Mouse (Mus musculus) intestine, postnatal 0 days (tissue): ENCODE measurements around the gene Tmbim1. TPM values are rescaled to one million over a fixed set of nuclear protein-coding genes. Genes with fewer than 3 reads are reported as not detected.
A peak's percentile ranks its signal among the peaks of the same experiment; 100 is the strongest.

Source experiments
- ATAC-seq: fragments of 200-750 bp; cut with Nextera tagmentation; 2 replicates; pipeline ENCODE4 v1.8.0; 2017; ENCODE audit warnings: mild to moderate bottlenecking, moderate TSS enrichment, moderate library complexity
- H3K27ac ChIP-seq: fragments of 300-500 bp; sonication (generic); 2 replicates; pipeline ENCODE4 v1.5.1; 2014; ENCODE audit warnings: mild to moderate bottlenecking, low read depth, low read length, moderate library complexity
- H3K27me3 ChIP-seq: fragments of 300-500 bp; sonication (generic); replicated peaks from 2 replicates; pipeline ENCODE4 v1.6.1; 2014; ENCODE audit warnings: low read length, mixed read lengths; ENCODE audit not compliant: control insufficient read depth, insufficient read depth
- H3K36me3 ChIP-seq: fragments of 300-500 bp; sonication (generic); 2 replicates; pipeline ENCODE4 v1.6.1; 2014; ENCODE audit warnings: mild to moderate bottlenecking, moderate library complexity; ENCODE audit not compliant: control insufficient read depth, insufficient read depth
- H3K4me1 ChIP-seq: fragments of 300-500 bp; sonication (generic); replicated peaks from 2 replicates; pipeline ENCODE4 v1.6.1; 2014; ENCODE audit warnings: antibody characterized with exemption, low read length, mixed read lengths; ENCODE audit not compliant: control insufficient read depth, insufficient read depth
- H3K4me2 ChIP-seq: fragments of 300-500 bp; sonication (generic); replicated peaks from 2 replicates; pipeline ENCODE4 v1.6.1; 2014; ENCODE audit warnings: low read depth, mild to moderate bottlenecking, moderate library complexity
- H3K4me3 ChIP-seq: fragments of 300-500 bp; sonication (generic); 2 replicates; pipeline ENCODE4 v1.5.1; 2014; ENCODE audit warnings: low read depth, low read length
- H3K9ac ChIP-seq: fragments of 300-500 bp; sonication (generic); 2 replicates; pipeline ENCODE4 v1.6.1; 2014; ENCODE audit warnings: mild to moderate bottlenecking, low read depth, low read length
- H3K9me3 ChIP-seq: fragments of 300-500 bp; sonication (generic); 2 replicates; pipeline ENCODE4 v1.6.1; 2016; ENCODE audit warnings: mixed run types; ENCODE audit not compliant: control insufficient read depth
- CTCF ChIP-seq: sonication (generic); IDR thresholded peaks from 2 replicates; pipeline ENCODE4 v1.5.1; 2016; ENCODE audit warnings: low read depth, mild to moderate bottlenecking, control low read depth, antibody characterized with exemption, moderate library complexity
- WGBS: fragments of 180-500 bp; shearing (Covaris S2); extraction: QIAGEN DNeasy Blood & Tissue Kit; methylation state at CpG from one replicate; pipeline ENCODE4 v1.1.7; 2014; 5-methylcytosine and 5-hydroxymethylcytosine counted together
- polyA plus RNA-seq: library from polyadenylated mRNA; unstranded; fragments of >200 nt; fragmentation: Nextera tagmentation; extraction: Ambion mirVana; gene quantifications from 2 replicates; pipeline ENCODE4 v1.2.1, GENCODE M21; 2015

The Tmbim1 gene
- polyA plus RNA-seq, 1 experiment from 2014 or later = 47.4 TPM

GRCm38 (mm10) chr1:74314796-74315195, 9.4 kb upstream of the Tmbim1 start:
- Histone ChIP-seq H3K9me3 (no peaks in the 10 kb centered on the region), H3K27me3 (no peaks in the 10 kb centered on the region), H3K4me1 (0 out of 2 replicates have a peak, but pooled peaks cover 2% of the 10 kb centered on the region), H3K9ac (no peak overlapping the region), H3K27ac (no peak overlapping the region), H3K36me3 (no peaks in the 10 kb centered on the region), H3K4me2 (no peak overlapping the region), H3K4me3 (no peak overlapping the region)
- WGBS = 82% methylated on average over 3 of the region's 3 CpGs
- no peak for ATAC-seq
- TF ChIP-seq CTCF = no peak

GRCm38 (mm10) chr1:74313049-74313692, 7.7 kb upstream of the Tmbim1 start:
- 0 out of 2 replicates have a peak, but pooled peaks cover 3% of the 10 kb centered on the region for H3K4me1 ChIP-seq
- H3K9me3 ChIP-seq = no peaks in the 10 kb centered on the region
- no peak overlapping the region for H3K27ac ChIP-seq
- H3K9ac ChIP-seq = no peak overlapping the region
- ATAC-seq = peak; percentile 32
- H3K36me3 ChIP-seq = no peaks in the 10 kb centered on the region
- TF ChIP-seq CTCF = peak; percentile 97
- no peaks in the 10 kb centered on the region for H3K27me3 ChIP-seq
- no peak overlapping the region for H3K4me2 ChIP-seq
- 0% methylated on average over 3 of the region's 3 CpGs for WGBS
- no peak overlapping the region for H3K4me3 ChIP-seq

GRCm38 (mm10) chr1:74309767-74310166, 4.3 kb upstream of the Tmbim1 start:
- no peak overlapping the region for H3K9ac ChIP-seq
- 18% methylated on average over 3 of the region's 3 CpGs for WGBS

GRCm38 (mm10) chr1:74308001-74308964, 2.9 kb upstream of the Tmbim1 start:
- 75% methylated on average over 10 of the region's 10 CpGs for WGBS
- no peak for TF ChIP-seq CTCF
- H3K9me3 ChIP-seq = no peaks in the 10 kb centered on the region
- no peak for ATAC-seq
- no peaks in the 10 kb centered on the region for H3K27me3 ChIP-seq
- no peak overlapping the region for H3K4me3 ChIP-seq
- no peak overlapping the region for H3K4me2 ChIP-seq
- 0 out of 2 replicates have a peak, but pooled peaks cover 3% of the 10 kb centered on the region for H3K4me1 ChIP-seq
- H3K27ac ChIP-seq = no peak overlapping the region
- H3K9ac ChIP-seq = no peak overlapping the region
- no peaks in the 10 kb centered on the region for H3K36me3 ChIP-seq

More at GRCm38 (mm10) chr1:74309767-74310166, 4.3 kb upstream of the Tmbim1 start:
- Histone ChIP-seq H3K27me3 (no peaks in the 10 kb centered on the region), H3K4me1 (0 out of 2 replicates have a peak, but pooled peaks cover 3% of the 10 kb centered on the region), H3K36me3 (no peaks in the 10 kb centered on the region), H3K4me3 (no peak overlapping the region), H3K4me2 (no peak overlapping the region), H3K27ac (no peak overlapping the region), H3K9me3 (no peaks in the 10 kb centered on the region)
- TF ChIP-seq CTCF = no peak
- ATAC-seq = no peak

- H3K27ac ChIP-seq = peak overlapping the region; percentile 21; the same call in 1 of the 2 replicates
- H3K4me1 ChIP-seq = peaks cover 10% of the 10 kb centered on the region
- H3K9me3 ChIP-seq = no peaks in the 10 kb centered on the region
- H3K27me3 ChIP-seq = no peaks in the 10 kb centered on the region
- no peak overlapping the region for H3K9ac ChIP-seq
- no peak overlapping the region for H3K4me2 ChIP-seq
- ATAC-seq = peak; percentile 69
- no peak overlapping the region for H3K4me3 ChIP-seq
- 38% methylated on average over 1 of the region's 1 CpGs for WGBS
- TF ChIP-seq CTCF = 0 out of 2 replicates have a peak, but pooled peaks have one; percentile 21
- H3K36me3 ChIP-seq = no peaks in the 10 kb centered on the region
Measured at GRCm38 (mm10) chr1:74307146-74307545, 1.7 kb upstream of the Tmbim1 start.

GRCm38 (mm10) chr1:74304946-74305345, 476 bp downstream of the Tmbim1 start:
- ATAC-seq = no peak
- no peaks in the 10 kb centered on the region for H3K9me3 ChIP-seq
- H3K27ac ChIP-seq = peak overlapping the region; percentile 94; the same call in 1 of the 2 replicates
- WGBS = 61% methylated on average over 4 of the region's 4 CpGs
- no peaks in the 10 kb centered on the region for H3K36me3 ChIP-seq
- no peak for TF ChIP-seq CTCF
- no peaks in the 10 kb centered on the region for H3K27me3 ChIP-seq
- no peak overlapping the region for H3K4me2 ChIP-seq
- peaks cover 24% of the 10 kb centered on the region for H3K4me1 ChIP-seq
- no peak overlapping the region for H3K4me3 ChIP-seq
- H3K9ac ChIP-seq = no peak overlapping the region
